Mouse (Mus musculus) forebrain, embryonic 16.5 days (tissue): Measurements from ENCODE around the gene Zmat3. TPM values are rescaled to one million over a fixed set of nuclear protein-coding genes. Genes with fewer than 3 reads are reported as not detected.

Source experiments
- ATAC-seq: fragments of 200-750 bp; cut with Nextera tagmentation; 2 replicates; pipeline ENCODE4 v1.8.0; 2017; ENCODE audit warnings: mild to moderate bottlenecking, moderate library complexity
- H3K27ac ChIP-seq: fragments of 300-500 bp; sonication (generic); 2 replicates; pipeline ENCODE4 v1.5.1; 2014; ENCODE audit warnings: low read length, control low read depth
- H3K27me3 ChIP-seq: fragments of 300-500 bp; sonication (generic); replicated peaks from 2 replicates; pipeline ENCODE4 v1.6.1; 2014; ENCODE audit warnings: low read length; ENCODE audit not compliant: control insufficient read depth, insufficient read depth
- H3K36me3 ChIP-seq: fragments of 300-500 bp; sonication (generic); 2 replicates; pipeline ENCODE4 v1.6.1; 2014; ENCODE audit not compliant: control insufficient read depth, insufficient read depth
- H3K4me1 ChIP-seq: fragments of 300-500 bp; sonication (generic); replicated peaks from 2 replicates; pipeline ENCODE4 v1.6.1; 2014; ENCODE audit warnings: low read length; ENCODE audit not compliant: control insufficient read depth, insufficient read depth
- H3K4me2 ChIP-seq: fragments of 300-500 bp; sonication (generic); 2 replicates; pipeline ENCODE4 v1.6.1; 2014; ENCODE audit warnings: mild to moderate bottlenecking, low read length, control low read depth
- H3K4me3 ChIP-seq: fragments of 300-500 bp; sonication (generic); replicated peaks from 2 replicates; pipeline ENCODE4 v1.5.1; 2014; ENCODE audit warnings: mild to moderate bottlenecking, low read length, control low read depth
- H3K9ac ChIP-seq: fragments of 300-500 bp; sonication (generic); replicated peaks from 2 replicates; pipeline ENCODE4 v1.6.1; 2014; ENCODE audit warnings: low read depth, low read length, control low read depth
- H3K9me3 ChIP-seq: fragments of 300-500 bp; sonication (generic); 2 replicates; pipeline ENCODE4 v1.6.1; 2016; ENCODE audit warnings: low read length; ENCODE audit not compliant: control insufficient read depth
- WGBS: fragments of 180-500 bp; shearing (Covaris S2); extraction: QIAGEN DNeasy Blood & Tissue Kit; methylation state at CpG from one replicate; pipeline ENCODE4 v1.1.7; 2014; 5-methylcytosine and 5-hydroxymethylcytosine counted together
- polyA plus RNA-seq: library from polyadenylated mRNA; unstranded; fragments of >200 nt; fragmentation: Nextera tagmentation; extraction: Ambion mirVana; gene quantifications from 2 replicates; pipeline ENCODE4 v1.2.1, GENCODE M21; 2015

Gene Zmat3
- polyA plus RNA-seq, 1 experiment from 2014 or later = 6.7 TPM

GRCm38 (mm10) chr3:32399381-32399780 lies 33.6 kb upstream of the Zmat3 start:
- ATAC-seq = no peak
- Histone ChIP-seq H3K27me3 (no peaks in the 10 kb centered on the region), H3K36me3 (no peaks in the 10 kb centered on the region), H3K4me2 (no peak overlapping the region), H3K4me1 (peaks cover 25% of the 10 kb centered on the region), H3K27ac (no peak overlapping the region), H3K9me3 (no peaks in the 10 kb centered on the region), H3K9ac (no peak overlapping the region), H3K4me3 (no peak overlapping the region)
- 25% methylated on average over 4 of the region's 4 CpGs for WGBS

GRCm38 (mm10) chr3:32398623-32399022 lies 32.8 kb upstream of the Zmat3 start:
- 10% methylated on average over 4 of the region's 4 CpGs for WGBS
- ATAC-seq = no peak
- peak overlapping the region; percentile 14; the same call in 1 of the 2 replicates for H3K4me3 ChIP-seq

GRCm38 (mm10) chr3:32398175-32398538 lies 32.3 kb upstream of the Zmat3 start:
- Histone ChIP-seq H3K27ac (peak overlapping the region; percentile 98; the same call in 1 of the 2 replicates), H3K4me3 (peak overlapping the region; percentile 72), H3K9ac (peak overlapping the region; percentile 81), H3K9me3 (no peaks in the 10 kb centered on the region), H3K4me2 (peak overlapping the region; percentile 59), H3K27me3 (no peaks in the 10 kb centered on the region), H3K36me3 (no peaks in the 10 kb centered on the region), H3K4me1 (peaks cover 25% of the 10 kb centered on the region)
- no peak for ATAC-seq
- under 1% methylated on average over 7 of the region's 7 CpGs for WGBS

More at GRCm38 (mm10) chr3:32398623-32399022, 32.8 kb upstream of the Zmat3 start:
- Histone ChIP-seq H3K27ac (no peak overlapping the region), H3K9me3 (no peaks in the 10 kb centered on the region), H3K9ac (peak overlapping the region; percentile 17; the same call in 1 of the 2 replicates), H3K4me2 (peak overlapping the region; percentile 48), H3K36me3 (no peaks in the 10 kb centered on the region), H3K4me1 (peaks cover 25% of the 10 kb centered on the region), H3K27me3 (no peaks in the 10 kb centered on the region)

GRCm38 (mm10) chr3:32397461-32398174 lies 31.8 kb upstream of the Zmat3 start, which contains the start of gene Pik3ca:
TSS of gene Pik3ca (plus strand) at chr3:32397671.
- H3K4me1 ChIP-seq = peaks cover 25% of the 10 kb centered on the region
- peak within 1 kb of the TSS; percentile 98 for H3K27ac ChIP-seq
- H3K36me3 ChIP-seq = no peaks in the 10 kb centered on the region
- no peaks in the 10 kb centered on the region for H3K27me3 ChIP-seq
- peak within 1 kb of the TSS; percentile 61 for H3K4me2 ChIP-seq
- ATAC-seq = peak; percentile 52
- H3K9ac ChIP-seq = peak within 1 kb of the TSS; percentile 81
- peak within 1 kb of the TSS; percentile 72 for H3K4me3 ChIP-seq
- no peaks in the 10 kb centered on the region for H3K9me3 ChIP-seq
- WGBS = under 1% methylated on average over 47 of the region's 65 CpGs

GRCm38 (mm10) chr3:32396794-32397460 lies 31.1 kb upstream of the Zmat3 start:
- H3K27ac ChIP-seq = peak overlapping the region; percentile 98
- ATAC-seq = peak; percentile 99
- H3K4me2 ChIP-seq = peak overlapping the region; percentile 61
- H3K4me3 ChIP-seq = peak overlapping the region; percentile 72
- no peaks in the 10 kb centered on the region for H3K9me3 ChIP-seq
- peaks cover 25% of the 10 kb centered on the region for H3K4me1 ChIP-seq
- peak overlapping the region; percentile 81 for H3K9ac ChIP-seq
- H3K27me3 ChIP-seq = no peaks in the 10 kb centered on the region
- H3K36me3 ChIP-seq = no peaks in the 10 kb centered on the region
- under 1% methylated on average over 56 of the region's 77 CpGs for WGBS

GRCm38 (mm10) chr3:32395771-32396551 lies 30.1 kb upstream of the Zmat3 start:
- no peaks in the 10 kb centered on the region for H3K27me3 ChIP-seq
- 28% methylated on average over 23 of the region's 24 CpGs for WGBS
- peak; percentile 1; the same call in 1 of the 2 replicates for ATAC-seq
- no peaks in the 10 kb centered on the region for H3K36me3 ChIP-seq
- peaks cover 25% of the 10 kb centered on the region for H3K4me1 ChIP-seq
- H3K9ac ChIP-seq = peak overlapping the region; percentile 81
- no peaks in the 10 kb centered on the region for H3K9me3 ChIP-seq
- H3K27ac ChIP-seq = peak overlapping the region; percentile 98
- H3K4me3 ChIP-seq = peak overlapping the region; percentile 72
- peak overlapping the region; percentile 61 for H3K4me2 ChIP-seq

GRCm38 (mm10) chr3:32393986-32394385 lies 28.2 kb upstream of the Zmat3 start:
- Histone ChIP-seq H3K27me3 (no peaks in the 10 kb centered on the region), H3K4me1 (peaks cover 9% of the 10 kb centered on the region), H3K9me3 (no peaks in the 10 kb centered on the region), H3K9ac (no peak overlapping the region), H3K4me2 (no peak overlapping the region), H3K4me3 (no peak overlapping the region), H3K27ac (no peak overlapping the region), H3K36me3 (no peaks in the 10 kb centered on the region)
- no peak for ATAC-seq
- 92% methylated on average over 8 of the region's 8 CpGs for whole genome bisulfite sequencing

GRCm38 (mm10) chr3:32392841-32393240 lies 27.0 kb upstream of the Zmat3 start:
- H3K27me3 ChIP-seq = no peaks in the 10 kb centered on the region
- no peak overlapping the region for H3K9ac ChIP-seq
- WGBS = 92% methylated on average over 4 of the region's 4 CpGs
- H3K36me3 ChIP-seq = no peaks in the 10 kb centered on the region
- no peak overlapping the region for H3K27ac ChIP-seq
- H3K4me2 ChIP-seq = no peak overlapping the region
- no peak for ATAC-seq
- H3K4me1 ChIP-seq = peaks cover 5% of the 10 kb centered on the region; the same call in 1 of the 2 replicates
- H3K9me3 ChIP-seq = no peaks in the 10 kb centered on the region
- no peak overlapping the region for H3K4me3 ChIP-seq

- Histone ChIP-seq H3K9me3 (no peaks in the 10 kb centered on the region), H3K27ac (no peak overlapping the region)
- ATAC-seq = no peak
Observed at GRCm38 (mm10) chr3:32381556-32381955, 15.7 kb upstream of the Zmat3 start.

More at GRCm38 (mm10) chr3:32381556-32381955, 15.7 kb upstream of the Zmat3 start:
- H3K27me3 ChIP-seq = no peaks in the 10 kb centered on the region
- WGBS = 80% methylated on average over 3 of the region's 3 CpGs
- H3K36me3 ChIP-seq = no peaks in the 10 kb centered on the region
- H3K9ac ChIP-seq = no peak overlapping the region
- H3K4me2 ChIP-seq = no peak overlapping the region
- no peak overlapping the region for H3K4me3 ChIP-seq
- H3K4me1 ChIP-seq = no peaks in the 10 kb centered on the region
